Mouse (Mus musculus) limb, embryonic 15.5 days (tissue): ENCODE measurements around the gene Krt90. TPM values are rescaled to one million over a fixed set of nuclear protein-coding genes. Genes with fewer than 3 reads are reported as not detected.
A peak's percentile ranks its signal among the peaks of the same experiment; 100 is the strongest.

Experiments used
- ATAC-seq: fragments of 200-750 bp; cut with Nextera tagmentation; 2 replicates; pipeline ENCODE4 v1.8.0; 2017; ENCODE audit warnings: low read depth, moderate TSS enrichment; ENCODE audit not compliant: insufficient number of reproducible peaks, low FRiP score, low TSS enrichment
- H3K27ac ChIP-seq: fragments of 300-500 bp; sonication (generic); 2 replicates; pipeline ENCODE4 v1.5.1; 2015; ENCODE audit warnings: moderate library complexity, mild to moderate bottlenecking, inconsistent platforms
- H3K27me3 ChIP-seq: fragments of 300-500 bp; sonication (generic); 2 replicates; pipeline ENCODE4 v1.6.1; 2015; ENCODE audit warnings: inconsistent platforms
- H3K36me3 ChIP-seq: fragments of 300-500 bp; sonication (generic); 2 replicates; pipeline ENCODE4 v1.6.1; 2015; ENCODE audit warnings: inconsistent platforms
- H3K4me1 ChIP-seq: fragments of 300-500 bp; sonication (generic); 2 replicates; pipeline ENCODE4 v1.6.1; 2015; ENCODE audit warnings: inconsistent platforms
- H3K4me2 ChIP-seq: fragments of 300-500 bp; sonication (generic); 2 replicates; pipeline ENCODE4 v1.6.1; 2015; ENCODE audit warnings: mild to moderate bottlenecking, inconsistent platforms
- H3K4me3 ChIP-seq: fragments of 300-500 bp; sonication (generic); 2 replicates; pipeline ENCODE4 v1.5.1; 2015; ENCODE audit warnings: mild to moderate bottlenecking, inconsistent platforms
- H3K9ac ChIP-seq: fragments of 300-500 bp; sonication (generic); 2 replicates; pipeline ENCODE4 v1.6.1; 2015; ENCODE audit warnings: inconsistent platforms
- H3K9me3 ChIP-seq: fragments of 300-500 bp; sonication (generic); 2 replicates; pipeline ENCODE4 v1.6.1; 2016; ENCODE audit warnings: inconsistent platforms
- WGBS: fragments of 180-500 bp; shearing (Covaris S2); methylation state at CpG from one replicate; pipeline ENCODE4 v1.1.7; 2015; 5-methylcytosine and 5-hydroxymethylcytosine counted together
- polyA plus RNA-seq: library from polyadenylated mRNA; unstranded; fragments of >200 nt; fragmentation: Nextera tagmentation; extraction: Ambion mirVana; gene quantifications from 2 replicates; pipeline ENCODE4 v1.2.1, GENCODE M21; 2015

The Krt90 gene
- polyA plus RNA-seq: 1.2 TPM in 2 replicates

GRCm38 (mm10) chr15:101562850-101563249 lies at the start of gene Krt90:
Gene Krt90, minus strand, starts transcription at chr15:101562950.
- Histone ChIP-seq H3K36me3 (no peaks in the 10 kb centered on the region), H3K4me2 (no peak within 1 kb of the TSS), H3K9me3 (no peaks in the 10 kb centered on the region), H3K27ac (no peak within 1 kb of the TSS; the same call in 1 of the 2 replicates), H3K9ac (no peak within 1 kb of the TSS), H3K4me3 (no peak within 1 kb of the TSS), H3K4me1 (peaks cover 32% of the 10 kb centered on the region), H3K27me3 (no peaks in the 10 kb centered on the region)
- WGBS: 64% methylated on average over 5 of the region's 5 CpGs
- ATAC-seq: no peak

- Histone ChIP-seq H3K4me1 (no peaks in the 10 kb centered on the region), H3K27me3 (no peaks in the 10 kb centered on the region; the same call in 1 of the 2 replicates), H3K36me3 (no peaks in the 10 kb centered on the region), H3K27ac (no peak overlapping the region), H3K4me2 (no peak overlapping the region), H3K9me3 (no peaks in the 10 kb centered on the region), H3K4me3 (no peak overlapping the region), H3K9ac (no peak overlapping the region)
- ATAC-seq: no peak
- WGBS: 60% methylated on average over 6 of the region's 6 CpGs
Observed at GRCm38 (mm10) chr15:101599123-101599522, 36.4 kb upstream of the Krt90 start.

- no peak overlapping the region for H3K27ac ChIP-seq
- H3K4me1 ChIP-seq: no peaks in the 10 kb centered on the region
- no peak overlapping the region for H3K4me2 ChIP-seq
- no peak for ATAC-seq
- no peaks in the 10 kb centered on the region for H3K9me3 ChIP-seq
- H3K4me3 ChIP-seq: no peak overlapping the region
- no peaks in the 10 kb centered on the region for H3K27me3 ChIP-seq
- H3K9ac ChIP-seq: no peak overlapping the region
- H3K36me3 ChIP-seq: no peaks in the 10 kb centered on the region
- WGBS: 81% methylated on average over 10 of the region's 10 CpGs
Observed at GRCm38 (mm10) chr15:101588216-101588615, 25.5 kb upstream of the Krt90 start.

- ATAC-seq: no peak
- H3K4me2 ChIP-seq: no peak overlapping the region
- no peak overlapping the region for H3K27ac ChIP-seq
- H3K4me3 ChIP-seq: no peak overlapping the region
- WGBS: 41% methylated on average over 2 of the region's 2 CpGs
- no peaks in the 10 kb centered on the region for H3K36me3 ChIP-seq
- no peaks in the 10 kb centered on the region for H3K4me1 ChIP-seq
- no peaks in the 10 kb centered on the region for H3K9me3 ChIP-seq
- H3K9ac ChIP-seq: no peak overlapping the region
- H3K27me3 ChIP-seq: no peaks in the 10 kb centered on the region
Observed at GRCm38 (mm10) chr15:101584456-101584855, 21.7 kb upstream of the Krt90 start.

GRCm38 (mm10) chr15:101583211-101583965 lies 20.6 kb upstream of the Krt90 start:
- Histone ChIP-seq H3K27me3 (no peaks in the 10 kb centered on the region), H3K27ac (no peak overlapping the region), H3K36me3 (no peaks in the 10 kb centered on the region), H3K9me3 (no peaks in the 10 kb centered on the region), H3K9ac (no peak overlapping the region), H3K4me2 (no peak overlapping the region), H3K4me3 (no peak overlapping the region), H3K4me1 (no peaks in the 10 kb centered on the region)
- ATAC-seq: no peak
- 55% methylated on average over 8 of the region's 8 CpGs for WGBS

- H3K4me2 ChIP-seq: no peak overlapping the region
- 73% methylated on average over 3 of the region's 3 CpGs for WGBS
- no peak for ATAC-seq
- H3K4me1 ChIP-seq: no peaks in the 10 kb centered on the region
- no peaks in the 10 kb centered on the region for H3K36me3 ChIP-seq
- H3K27ac ChIP-seq: no peak overlapping the region
- no peak overlapping the region for H3K9ac ChIP-seq
- H3K9me3 ChIP-seq: no peaks in the 10 kb centered on the region
- no peaks in the 10 kb centered on the region for H3K27me3 ChIP-seq
- H3K4me3 ChIP-seq: no peak overlapping the region
Observed at GRCm38 (mm10) chr15:101581701-101582100, 19.0 kb upstream of the Krt90 start.

- Histone ChIP-seq H3K4me3 (no peak overlapping the region), H3K27me3 (no peaks in the 10 kb centered on the region), H3K36me3 (no peaks in the 10 kb centered on the region), H3K9ac (no peak overlapping the region), H3K27ac (no peak overlapping the region), H3K9me3 (no peaks in the 10 kb centered on the region), H3K4me1 (peaks cover 10% of the 10 kb centered on the region), H3K4me2 (no peak overlapping the region)
- 85% methylated on average over 5 of the region's 5 CpGs for WGBS
- ATAC-seq: no peak
Observed at GRCm38 (mm10) chr15:101575506-101575905, 12.8 kb upstream of the Krt90 start.

- WGBS: 45% methylated on average over 15 of the region's 15 CpGs
- Histone ChIP-seq H3K27ac (no peak within 1 kb of the TSS), H3K4me1 (peaks cover 10% of the 10 kb centered on the region)
Observed at GRCm38 (mm10) chr15:101573796-101574345, 11.1 kb upstream of the Krt90 start, which contains the start of gene Krt75. Gene Krt75, minus strand, starts transcription at chr15:101573904.

GRCm38 (mm10) chr15:101567780-101568179 lies 5.0 kb upstream of the Krt90 start:
- Histone ChIP-seq H3K27ac (no peak overlapping the region), H3K36me3 (no peaks in the 10 kb centered on the region), H3K27me3 (no peaks in the 10 kb centered on the region), H3K9me3 (no peaks in the 10 kb centered on the region), H3K4me3 (no peak overlapping the region), H3K9ac (no peak overlapping the region), H3K4me1 (peaks cover 29% of the 10 kb centered on the region), H3K4me2 (no peak overlapping the region)
- ATAC-seq: no peak
- 49% methylated on average over 7 of the region's 7 CpGs for WGBS

More at GRCm38 (mm10) chr15:101573796-101574345, 11.1 kb upstream of the Krt90 start, which contains the start of gene Krt75:
- H3K9me3 ChIP-seq: no peaks in the 10 kb centered on the region
- no peak for ATAC-seq
- H3K36me3 ChIP-seq: no peaks in the 10 kb centered on the region
- no peaks in the 10 kb centered on the region for H3K27me3 ChIP-seq
- no peak within 1 kb of the TSS for H3K9ac ChIP-seq
- H3K4me3 ChIP-seq: no peak within 1 kb of the TSS
- H3K4me2 ChIP-seq: no peak within 1 kb of the TSS

GRCm38 (mm10) chr15:101558034-101558646 lies 4.6 kb downstream of the Krt90 start:
- H3K4me1 ChIP-seq: peaks cover 5% of the 10 kb centered on the region
- no peak overlapping the region for H3K4me3 ChIP-seq
- no peaks in the 10 kb centered on the region for H3K36me3 ChIP-seq
- no peaks in the 10 kb centered on the region; the same call in 1 of the 2 replicates for H3K27me3 ChIP-seq
- 10% methylated on average over 7 of the region's 7 CpGs for WGBS
- no peaks in the 10 kb centered on the region for H3K9me3 ChIP-seq
- no peak overlapping the region for H3K27ac ChIP-seq
- no peak overlapping the region for H3K9ac ChIP-seq
- no peak overlapping the region for H3K4me2 ChIP-seq
- no peak for ATAC-seq

GRCm38 (mm10) chr15:101553169-101553568 lies 9.6 kb downstream of the Krt90 start:
- H3K36me3 ChIP-seq: no peaks in the 10 kb centered on the region
- peaks cover 16% of the 10 kb centered on the region for H3K4me1 ChIP-seq
- H3K9me3 ChIP-seq: no peaks in the 10 kb centered on the region
- peak overlapping the region; percentile 11; the same call in 1 of the 2 replicates for H3K4me2 ChIP-seq
- H3K4me3 ChIP-seq: 0 out of 2 replicates have a peak overlapping the region, but pooled peaks have one; percentile 3
- WGBS: 0% methylated on average over 11 of the region's 11 CpGs
- H3K27me3 ChIP-seq: peaks cover 5% of the 10 kb centered on the region
- no peak overlapping the region for H3K27ac ChIP-seq
- no peak overlapping the region for H3K9ac ChIP-seq
- ATAC-seq: peak; percentile 71

- Histone ChIP-seq H3K9ac (no peak overlapping the region), H3K4me2 (no peak overlapping the region), H3K9me3 (no peaks in the 10 kb centered on the region), H3K4me1 (peaks cover 12% of the 10 kb centered on the region), H3K27me3 (peaks cover 5% of the 10 kb centered on the region), H3K36me3 (no peaks in the 10 kb centered on the region), H3K27ac (no peak overlapping the region), H3K4me3 (no peak overlapping the region)
- no peak for ATAC-seq
- 71% methylated on average over 8 of the region's 8 CpGs for WGBS
Observed at GRCm38 (mm10) chr15:101552188-101552587, 10.6 kb downstream of the Krt90 start.
